ENCODE assay signal across 22 mouse cellular contexts in the genomic region with DNA sequence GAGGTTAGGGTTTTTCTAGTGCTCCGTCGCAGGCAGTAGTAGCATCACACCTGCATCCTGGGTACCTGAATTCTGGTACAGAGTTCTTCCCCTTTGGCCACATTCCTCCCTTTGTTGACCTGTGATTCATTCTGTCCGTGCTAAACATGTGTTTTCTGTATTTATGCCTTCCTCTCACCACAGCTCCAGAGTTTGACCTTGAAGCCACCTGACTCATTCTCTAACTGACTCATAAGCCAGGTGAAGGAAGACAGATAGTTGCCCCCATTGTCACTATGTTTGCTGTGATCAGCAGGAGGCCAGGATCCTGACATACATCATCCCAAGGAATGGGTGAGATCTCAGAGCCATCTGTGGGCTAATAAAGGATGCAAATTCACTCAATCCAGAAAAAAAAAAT. TPM values are rescaled to one million over a fixed set of nuclear protein-coding genes. Genes with fewer than 3 reads are reported as not detected.
DNase-seq lines count a peak whose midpoint lies in the region; TF ChIP-seq lines count a peak whose summit lies in the region.
"Had no signal": no experiment of that assay in that cellular context is flagged by ENCODE, and none has a peak within 500 bp of the region (broad histone marks: within the 10 kb centered on the region; RNA-seq: fewer than 3 reads in every experiment).

No protein-coding gene starts in this region.

- H3K9me3 ChIP-seq in limb, embryonic 10.5 days (replicated peaks), result no peaks in the 10 kb centered on the region
- H3K9me3 ChIP-seq: embryonic facial prominence, embryonic 10.5 days; embryonic facial prominence, embryonic 12.5 days; forebrain, embryonic 13.5 days; forebrain, embryonic 15.5 days had no signal

- no peaks in the 10 kb centered on the region for H3K79me3 ChIP-seq in C2C12 (ENCODE audit: low read depth)

- no peaks in the 10 kb centered on the region for H3K4me1 ChIP-seq in limb, embryonic 10.5 days
- H3K4me1 ChIP-seq: embryonic facial prominence, embryonic 10.5 days; embryonic facial prominence, embryonic 12.5 days; forebrain, embryonic 13.5 days; forebrain, embryonic 15.5 days had no signal

- no peak for TF ChIP-seq CTCF in C2C12 (IDR thresholded peaks at IDR 0.05; ENCODE audit: control insufficient read depth, insufficient read depth, insufficient read length)

- no peak overlapping the region for H3ac ChIP-seq in C2C12 (ENCODE audit: control insufficient read depth, insufficient read length, low read depth)

- no peak overlapping the region for H3K4me3 ChIP-seq in C2C12 (ENCODE audit: insufficient read depth, poor library complexity, severe bottlenecking)
- H3K4me3 ChIP-seq in limb, embryonic 10.5 days, result no peak overlapping the region
- H3K4me3 ChIP-seq: embryonic facial prominence, embryonic 10.5 days; embryonic facial prominence, embryonic 12.5 days; forebrain, embryonic 13.5 days; forebrain, embryonic 15.5 days had no signal

- no peaks in the 10 kb centered on the region for H3K36me3 ChIP-seq in C2C12 (ENCODE audit: control insufficient read depth, insufficient read depth)
- no peaks in the 10 kb centered on the region for H3K36me3 ChIP-seq in limb, embryonic 10.5 days
- H3K36me3 ChIP-seq: embryonic facial prominence, embryonic 10.5 days; embryonic facial prominence, embryonic 12.5 days; forebrain, embryonic 15.5 days had no signal

- no peaks in the 10 kb centered on the region for H3K27me3 ChIP-seq in C2C12 (ENCODE audit: control insufficient read depth, insufficient read depth, insufficient read length)
- no peaks in the 10 kb centered on the region for H3K27me3 ChIP-seq in limb, embryonic 10.5 days (ENCODE audit: low read depth, poor library complexity, severe bottlenecking)
- H3K27me3 ChIP-seq: embryonic facial prominence, embryonic 12.5 days; forebrain, embryonic 13.5 days; forebrain, embryonic 15.5 days had no signal

- H3K79me2 ChIP-seq in C2C12 (ENCODE audit: control insufficient read depth, insufficient read depth), result no peaks in the 10 kb centered on the region

- DNase-seq in adrenal gland, adult 2 months, result peak; percentile 15
- DNase-seq in adrenal gland, adult 18-20 months (ENCODE audit: low spot score in 2 of 2), result no peak
- DNase-seq in 3T3-L1 (ENCODE audit: low read depth, low spot score) (peak; percentile 65), NIH3T3 (ENCODE audit: low read depth) (peak; percentile 26)
- DNase-seq in limb, embryonic 10.5 days (ENCODE audit: low spot score), result no peak
- DNase-seq in kidney, postnatal 36 days, result no peak
- DNase-seq in natural killer cell, adult 2 months (ENCODE audit: low spot score in 2 of 2), result no peak
- DNase-seq: adrenal gland, adult 8-10 months; adrenal gland, postnatal 14 days; adrenal gland, postnatal 36 days; B cell, adult 2 months; cerebellum, adult 11-12 months; cerebellum, adult 2 months; cerebellum, adult 9-10 months; cerebellum, postnatal 10 days; cerebellum, postnatal 25 days; forebrain, postnatal 0 days had no signal

- H3K27ac ChIP-seq in limb, embryonic 10.5 days, result no peak overlapping the region
- H3K27ac ChIP-seq: embryonic facial prominence, embryonic 10.5 days; embryonic facial prominence, embryonic 12.5 days; forebrain, embryonic 13.5 days; forebrain, embryonic 15.5 days had no signal

- 91% methylated on average over 3 of the region's 3 CpGs for WGBS in limb, embryonic 10.5 days

TF ChIP-seq in C2C12, 6 proteins besides CTCF, POLR2A, EP300 and RAD21:
- TF ChIP-seq FOSL1 (IDR thresholded peaks at IDR 0.05; ENCODE audit: insufficient read depth, low read length, poor library complexity, severe bottlenecking) (no peak), USF1 (IDR thresholded peaks at IDR 0.05; ENCODE audit: low read depth) (no peak), MYOD1 (IDR thresholded peaks at IDR 0.05; ENCODE audit: control insufficient read depth, insufficient read length, low read depth) (peak; percentile 7)
TF ChIP-seq in C2C12: peak in this region for 1.

RNA-seq across cellular contexts. Expression of a gene that starts 32.2 kb away (rescaled TPM):
- total RNA-seq in adrenal gland, adult 2 months (2021), result 10 to 100 TPM; 73.5 to 86.1 TPM
- 32.7 and 39.1 TPM in 2 replicates for polyA plus RNA-seq in adrenal gland, adult 2 months (2012; rRNA removed)
- total RNA-seq in adrenal gland, adult 18-20 months (2021), result 10 to 100 TPM; 65.6 to 68.9 TPM
- 104 TPM for polyA plus RNA-seq in C2C12 (2012; fragmentation: generic; extraction: Trizol)
- polyA plus RNA-seq in limb, embryonic 10.5 days (2016; fragmentation: Nextera tagmentation; extraction: Ambion mirVana), result 67.9 and 79.1 TPM in 2 replicates

Comparison
In these comparisons a context has a peak if more than half of its experiments do, and no peak if none do; other contexts are left out.
1. DNase-seq: peak in adrenal gland, adult 2 months (single experiment), 3T3-L1 (single experiment) and NIH3T3 (single experiment); none in adrenal gland, adult 18-20 months (0 of 2), limb, embryonic 10.5 days (single experiment), kidney, postnatal 36 days (0 of 2) and natural killer cell, adult 2 months (0 of 2).